Mouse (Mus musculus): ENCODE data around the gene Tmem39a.
A peak's percentile ranks its signal among the peaks of the same experiment; 100 is the strongest.

Gene Tmem39a

DNA sequence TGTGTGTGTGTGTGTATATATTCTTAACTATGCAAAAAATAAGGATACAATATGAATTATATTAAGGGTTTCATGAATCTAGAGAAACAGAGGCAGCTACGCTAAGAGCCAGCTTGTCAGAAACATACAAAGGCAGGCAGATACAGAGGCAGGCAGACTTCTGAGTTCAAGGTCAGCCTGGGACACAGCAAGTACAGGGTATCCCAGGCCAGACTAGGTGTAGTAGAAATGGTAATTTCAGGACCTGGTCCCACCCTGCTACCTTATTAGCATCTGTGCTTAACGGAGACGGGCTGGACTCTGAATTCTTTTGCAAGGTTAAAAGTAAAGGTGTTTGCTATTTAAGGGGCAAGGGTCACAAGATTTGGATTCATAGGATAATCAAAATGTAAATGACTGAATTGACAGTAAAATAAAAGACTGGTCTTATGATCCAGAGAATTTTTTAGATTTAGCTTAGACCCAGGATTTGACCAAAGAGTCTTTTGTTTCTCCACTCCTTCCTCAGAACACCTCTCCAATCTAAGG is at the start of gene Tmem39a:
Tmem39a (plus strand) TSS at position 478 of the 528 bp plus-strand sequence.
- DNase-seq (ENCODE audit: low read depth, low spot score) = no peak

- DNase-seq (ENCODE audit: low read depth, low spot score) = no peak
These were observed 47.7 kb upstream of the Tmem39a start for GRCm38 (mm10) chr16:38510846-38511245.

GRCm38 (mm10) chr16:38519140-38519539 is 39.4 kb upstream of the Tmem39a start:
- DNase-seq (ENCODE audit: low read depth, low spot score) = no peak

DNA sequence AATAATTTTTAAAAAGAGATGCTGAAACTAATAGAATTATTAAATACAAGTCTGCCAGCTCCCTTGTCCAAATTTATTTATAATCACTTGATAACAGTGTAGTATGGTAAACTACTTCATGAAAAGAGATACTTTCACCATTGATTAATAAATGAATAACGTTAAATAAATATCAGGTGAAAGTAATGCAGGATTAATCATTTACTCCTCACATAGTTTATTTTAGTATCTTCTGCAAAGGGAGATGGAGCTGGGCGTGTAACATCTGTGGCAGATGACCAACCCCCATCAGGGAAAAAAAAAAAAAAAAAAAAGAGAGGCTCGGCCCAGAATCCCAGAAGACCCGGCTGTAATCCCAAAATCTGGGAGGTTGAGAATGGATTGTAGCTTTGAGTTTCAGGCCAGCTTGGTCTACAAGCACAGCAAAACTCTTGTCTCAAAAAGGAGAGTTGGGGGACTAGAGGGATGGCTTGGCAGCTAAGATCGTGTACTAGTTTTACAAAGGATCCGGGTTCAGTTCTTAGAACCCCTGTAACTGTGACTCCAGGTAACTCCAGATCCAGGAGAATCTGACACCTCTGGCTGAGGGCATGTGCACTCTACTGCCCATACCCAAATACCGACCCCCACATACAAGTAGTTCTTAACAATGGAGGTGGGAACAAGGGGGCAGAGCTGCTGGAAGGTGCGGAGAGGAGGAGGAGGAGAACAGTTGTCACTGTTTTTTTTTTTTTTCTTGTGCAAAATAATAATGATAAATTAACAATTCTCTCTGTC is 37.1 kb upstream of the Tmem39a start:
- DNase-seq (ENCODE audit: low read depth, low spot score) = no peak

DNA sequence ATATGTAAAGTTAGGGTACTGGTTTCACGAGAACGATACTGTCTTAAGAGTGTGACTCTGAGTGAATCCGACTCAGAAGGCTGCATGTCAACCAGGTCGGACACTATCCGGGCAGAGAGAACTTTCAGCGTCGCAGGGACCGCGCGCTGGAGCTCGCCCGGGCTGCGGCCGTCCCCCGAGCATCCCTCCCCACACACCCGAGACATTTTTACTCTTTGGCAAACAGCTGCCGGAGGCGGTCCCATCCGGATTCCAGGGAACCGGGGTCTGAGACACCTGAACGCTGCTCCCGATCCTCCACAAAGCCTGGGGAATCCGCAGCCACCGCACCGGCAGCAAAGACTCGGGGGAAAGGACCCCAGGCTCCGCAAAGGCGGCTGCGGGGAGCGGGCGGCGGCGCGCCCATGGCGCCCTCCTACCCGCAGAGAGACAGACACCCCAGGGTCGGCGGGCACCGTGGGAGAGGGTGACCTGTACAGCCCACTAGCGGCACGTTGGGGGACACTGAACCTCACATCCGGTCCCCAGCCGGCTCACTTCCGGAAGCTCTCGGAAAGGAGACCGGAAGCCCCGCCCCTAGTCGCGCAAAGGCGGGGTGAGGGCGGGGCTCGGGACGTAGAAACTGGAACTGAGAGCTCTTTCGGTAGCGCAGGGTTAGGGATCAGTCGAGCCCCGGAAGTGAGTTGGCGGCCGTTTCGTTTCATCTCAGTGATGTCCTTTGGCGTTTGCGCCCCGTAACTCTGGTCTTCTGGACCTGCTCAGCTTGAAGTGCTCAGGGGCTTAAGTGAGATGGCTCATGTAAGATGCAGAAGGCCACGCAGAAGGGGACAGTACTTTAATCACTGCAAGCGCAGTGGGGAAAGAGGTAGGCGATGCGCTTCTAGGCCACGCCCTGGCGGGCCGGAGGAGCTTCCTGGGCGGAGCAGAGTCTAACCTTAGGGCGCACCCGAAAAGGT is 36.1 kb upstream of the Tmem39a start, which contains the start of gene Timmdc1:
Timmdc1 (minus strand) TSS at position 535 of the 956 bp plus-strand sequence.
- DNase-seq (ENCODE audit: low read depth, low spot score) = peak; percentile 91

DNA sequence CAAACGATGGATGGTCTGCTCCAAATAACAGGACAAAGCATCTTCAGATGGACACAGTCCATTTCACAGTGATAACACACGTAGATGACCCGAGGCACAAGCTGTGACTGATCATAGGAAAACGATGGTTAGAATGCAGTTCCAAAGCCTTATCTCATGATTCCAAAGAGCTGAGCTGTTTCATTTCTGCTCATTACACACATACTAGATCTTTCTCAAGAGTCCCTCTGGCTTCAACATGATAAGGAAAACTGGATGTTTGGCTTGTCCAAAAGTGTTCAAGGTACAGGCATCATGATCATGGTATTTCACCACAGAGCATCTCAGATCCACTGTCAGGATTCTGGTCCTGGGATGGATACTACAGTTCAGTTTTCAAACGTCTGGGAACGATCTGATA is 32.2 kb upstream of the Tmem39a start:
- no peak for DNase-seq (ENCODE audit: low read depth, low spot score)

GRCm38 (mm10) chr16:38536544-38537146 is 21.9 kb upstream of the Tmem39a start:
- no peak for DNase-seq (ENCODE audit: low read depth, low spot score)

DNA sequence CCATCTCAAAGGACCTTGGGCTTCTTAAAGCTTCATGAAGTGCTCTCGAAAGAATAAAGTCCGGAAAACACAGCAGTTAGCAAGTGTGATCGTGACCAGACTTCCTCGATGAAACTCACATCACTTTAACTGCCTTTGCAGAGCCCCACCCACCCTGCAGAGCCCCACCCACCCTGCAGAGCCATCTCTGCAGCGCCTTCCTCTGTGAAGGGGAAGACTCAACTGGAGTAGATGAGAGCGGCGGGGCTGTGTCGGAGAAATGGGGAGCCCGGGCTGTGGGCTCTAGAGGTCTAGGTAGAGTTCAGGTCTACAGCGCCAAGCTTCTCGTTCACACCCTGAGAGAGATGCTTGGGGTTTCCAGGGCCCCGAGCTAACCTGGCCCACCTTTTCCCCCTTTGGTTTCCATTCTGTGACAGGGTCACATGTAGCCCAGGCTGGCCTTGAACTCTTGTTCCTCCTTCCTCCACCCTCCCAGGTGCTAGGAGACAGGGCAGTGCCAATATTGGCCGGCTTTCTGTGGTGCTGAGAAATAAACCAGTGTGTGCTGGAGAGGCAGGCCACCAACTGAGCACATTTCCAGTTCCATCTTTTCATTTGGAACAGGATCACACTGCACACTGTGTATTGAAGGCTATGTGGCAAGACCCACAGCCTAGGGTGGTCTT is 19.6 kb upstream of the Tmem39a start:
- no peak for DNase-seq (ENCODE audit: low read depth, low spot score)

DNA sequence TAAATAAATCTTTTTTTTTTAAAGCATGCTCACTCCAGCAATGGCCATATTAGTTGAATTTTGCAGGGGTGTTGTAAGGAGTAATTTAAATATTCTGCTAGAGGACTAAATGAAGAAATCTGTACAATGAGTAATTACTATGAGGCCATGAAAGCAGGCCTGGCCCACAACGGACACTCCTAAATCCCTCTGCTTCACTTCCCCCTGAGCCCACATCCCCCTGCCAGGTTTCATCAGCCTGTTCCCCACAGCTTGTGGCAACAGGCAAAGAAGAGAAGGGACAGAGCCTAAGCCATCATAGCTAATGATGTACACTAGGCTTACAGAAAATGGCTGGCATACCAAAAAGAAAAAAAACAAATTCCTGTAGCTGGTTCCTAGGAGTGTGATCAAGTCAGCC is 10.5 kb upstream of the Tmem39a start:
- no peak for DNase-seq (ENCODE audit: low read depth, low spot score)

GRCm38 (mm10) chr16:38549479-38550396 is 8.8 kb upstream of the Tmem39a start, which contains the start of gene Poglut1:
Gene Poglut1 (minus strand): TSS chr16:38550258.
- DNase-seq (ENCODE audit: low read depth, low spot score) = peak; percentile 60

GRCm38 (mm10) chr16:38555988-38556387 is 2.5 kb upstream of the Tmem39a start:
- no peak for DNase-seq (ENCODE audit: low read depth, low spot score)

- DNase-seq (ENCODE audit: low read depth, low spot score) = peak; percentile 92
These were observed 3.9 kb downstream of the Tmem39a start for GRCm38 (mm10) chr16:38562131-38562967.

DNA sequence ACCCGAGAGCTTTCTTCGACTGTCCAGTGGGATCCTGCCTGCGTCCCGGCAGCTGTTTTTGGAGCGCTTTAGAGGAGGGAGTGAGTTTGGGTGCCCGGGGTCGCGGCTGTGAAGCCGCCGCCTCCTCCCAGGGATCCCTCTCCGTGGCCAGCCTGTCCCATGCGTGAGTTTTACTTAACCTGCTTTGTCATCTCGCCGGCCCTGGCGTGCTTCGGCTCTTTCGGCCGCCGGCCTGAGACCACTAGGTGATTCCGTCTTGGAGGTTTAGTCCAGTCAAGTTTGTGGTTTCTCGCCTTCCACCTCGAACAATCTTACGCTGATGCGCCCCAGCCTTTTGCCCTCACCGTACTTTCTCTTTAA is 4.5 kb downstream of the Tmem39a start:
- DNase-seq (ENCODE audit: low read depth, low spot score) = no peak

DNA sequence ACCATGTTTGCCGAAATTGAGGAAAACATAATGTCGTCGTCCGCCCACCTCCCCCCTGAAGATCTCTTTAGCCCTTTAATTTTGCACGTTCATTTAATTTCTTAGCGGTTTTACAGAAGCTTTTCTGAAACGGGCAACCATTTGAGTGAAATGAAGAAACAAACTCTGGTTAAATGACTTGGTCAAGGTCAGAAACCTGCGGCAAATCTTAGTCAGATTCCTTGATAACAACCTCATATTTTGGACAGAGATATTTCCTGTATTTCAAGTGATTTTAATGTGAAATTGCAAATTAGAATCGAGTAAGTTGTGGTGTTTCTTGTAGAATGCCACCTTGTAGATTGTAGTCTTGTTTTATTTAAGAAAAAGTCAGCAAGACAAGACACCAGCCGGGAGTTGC is 5.0 kb downstream of the Tmem39a start:
- no peak for DNase-seq (ENCODE audit: low read depth, low spot score)

GRCm38 (mm10) chr16:38568192-38568591 is 9.7 kb downstream of the Tmem39a start:
- no peak for DNase-seq (ENCODE audit: low read depth, low spot score)

- DNase-seq (ENCODE audit: low read depth, low spot score) = no peak
These were observed 13.0 kb downstream of the Tmem39a start for GRCm38 (mm10) chr16:38571481-38571880.

DNA sequence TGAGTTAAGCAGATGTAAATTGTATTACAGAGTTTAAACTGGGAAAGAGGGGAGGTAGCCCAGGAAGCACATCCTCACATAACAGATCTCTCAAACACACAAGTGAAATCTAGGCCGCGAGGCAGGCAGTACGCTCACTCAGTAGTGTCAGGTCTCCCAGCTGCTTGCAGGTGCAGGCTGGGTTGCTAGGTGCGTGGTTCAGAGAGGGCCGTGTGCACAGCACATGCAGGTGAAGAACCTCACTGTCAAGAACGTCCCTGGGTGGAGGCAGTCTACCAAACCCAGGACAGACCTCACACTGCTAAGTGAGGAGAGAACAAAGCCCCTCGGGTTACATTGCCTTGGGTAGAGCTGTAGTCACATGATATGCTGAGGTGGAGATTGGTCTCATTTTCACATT is 26.3 kb downstream of the Tmem39a start:
- DNase-seq (ENCODE audit: low read depth, low spot score) = no peak

DNA sequence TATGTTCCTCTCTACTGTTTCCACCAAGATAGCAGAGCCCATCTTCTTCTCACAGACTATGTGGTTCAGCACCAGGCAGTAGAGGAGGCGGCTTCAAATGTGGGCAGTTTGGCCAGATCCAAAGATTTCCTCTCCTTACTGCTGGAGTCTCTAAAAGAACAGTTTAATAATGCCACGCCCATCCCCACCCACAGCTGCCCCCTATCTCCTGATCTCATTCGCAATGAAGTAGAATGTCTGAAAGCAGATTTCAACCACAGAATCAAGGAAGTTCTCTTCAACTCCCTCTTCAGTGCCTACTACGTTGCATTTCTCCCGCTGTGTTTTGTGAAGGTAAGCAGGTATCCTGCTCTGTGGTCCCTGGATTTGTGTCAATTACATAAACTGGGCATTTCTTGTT is 26.7 kb downstream of the Tmem39a start:
- no peak for DNase-seq (ENCODE audit: low read depth, low spot score)

- DNase-seq (ENCODE audit: low read depth, low spot score) = no peak
These were observed 28.7 kb downstream of the Tmem39a start for GRCm38 (mm10) chr16:38587163-38587562.
